Mouse (Mus musculus) R1 (cell line): ENCODE results near the gene Cdk2.
A peak's percentile ranks its signal among the peaks of the same experiment; 100 is the strongest.

Experiments
- DNase-seq: peaks from one replicate; pipeline ENCODE4 v3.0.0-alpha.2; 2018; ENCODE audit warnings: low read depth, low spot score

The Cdk2 gene

GRCm38 (mm10) chr10:128703895-128704294 is 936 bp downstream of the Cdk2 start, which contains the start of gene Pmel:
Pmel (plus strand) TSS chr10:128704195.
- DNase-seq: no peak

GRCm38 (mm10) chr10:128702328-128703007 is 2.4 kb downstream of the Cdk2 start:
- no peak for DNase-seq

DNA sequence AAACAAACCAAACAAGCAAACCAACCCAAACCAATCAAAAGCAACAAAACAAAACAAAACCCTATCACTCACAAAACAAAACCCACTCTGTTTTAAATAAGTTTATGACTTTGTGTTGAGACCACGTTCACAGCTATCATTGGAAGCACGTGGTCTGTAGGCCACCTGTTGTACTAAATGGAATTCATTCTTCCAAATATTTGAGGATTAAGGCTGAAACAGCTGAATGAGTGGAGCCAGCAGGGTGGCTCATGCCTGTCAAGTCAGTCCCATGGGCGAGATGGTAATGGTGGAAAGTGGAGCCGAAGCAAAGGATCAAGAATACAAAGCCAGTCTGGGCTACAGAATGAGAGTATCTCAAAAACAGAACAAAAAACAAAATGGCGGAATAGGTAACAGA is 4.1 kb downstream of the Cdk2 start:
- no peak for DNase-seq

DNA sequence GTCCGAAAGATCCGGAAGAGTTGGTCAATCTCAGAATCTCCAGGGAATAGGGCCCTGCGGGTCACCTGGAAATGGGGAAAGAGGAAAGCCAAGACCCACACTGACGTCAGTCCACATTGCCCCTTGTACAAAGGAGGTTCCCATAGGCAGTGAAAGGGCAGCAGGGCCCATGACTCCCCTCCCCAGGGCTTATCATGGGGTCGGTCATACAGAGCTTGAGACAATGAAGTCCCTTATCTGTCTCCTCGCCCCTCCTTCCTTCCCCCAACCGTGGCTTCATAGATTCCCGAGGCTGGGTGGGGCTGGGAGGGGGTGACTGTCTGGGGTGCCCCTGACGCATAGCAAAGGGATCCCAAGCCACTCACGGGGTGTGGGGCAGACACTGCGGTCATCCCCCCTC is 5.2 kb downstream of the Cdk2 start:
- no peak for DNase-seq

- DNase-seq: no peak
Measured at GRCm38 (mm10) chr10:128699006-128699405, 5.8 kb downstream of the Cdk2 start.

- peak; percentile 64 for DNase-seq
Measured at GRCm38 (mm10) chr10:128697072-128697725, 7.6 kb downstream of the Cdk2 start.

DNA sequence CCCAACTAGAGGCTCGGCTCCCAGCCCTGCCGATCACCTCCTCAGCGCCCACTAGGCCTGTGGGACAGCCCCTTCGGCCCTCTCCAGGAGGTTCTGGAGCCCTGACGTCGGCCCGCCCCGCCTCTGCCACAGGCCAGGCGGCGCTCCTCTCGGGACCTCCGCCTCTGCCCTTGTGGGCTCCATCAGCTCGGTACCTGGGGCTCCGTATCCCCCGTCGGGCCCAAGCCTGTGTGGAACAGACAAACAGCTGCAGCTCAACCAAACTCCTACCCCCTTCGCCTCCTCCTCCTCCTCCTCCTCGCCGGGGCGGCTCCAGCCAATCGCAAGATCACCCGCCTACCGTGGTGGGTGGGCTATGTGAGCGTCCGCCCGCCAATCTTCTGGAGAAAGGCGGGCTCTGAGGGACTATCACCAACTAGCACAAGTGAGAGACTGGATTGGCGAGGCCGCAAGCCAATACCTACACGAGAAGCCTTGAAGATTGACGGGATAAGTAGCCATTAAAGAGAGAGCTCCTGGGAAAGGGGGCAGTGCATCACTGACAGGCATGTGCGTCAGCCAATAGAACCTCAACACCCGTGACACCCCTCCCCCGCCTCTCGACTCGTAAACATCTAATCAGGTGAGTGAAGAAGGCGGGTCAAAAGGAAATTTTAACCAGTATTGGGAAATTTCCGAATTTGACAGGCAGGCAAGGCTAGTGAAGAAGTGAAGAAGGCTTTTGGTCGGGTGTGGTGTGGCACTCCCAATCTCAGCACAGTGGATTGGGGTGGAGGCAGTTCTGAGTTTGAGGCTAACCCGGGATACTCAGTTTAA is 8.6 kb downstream of the Cdk2 start, which contains the start of gene Rab5b:
Gene Rab5b (minus strand): TSS at position 273 of the 816 bp plus-strand sequence.
- peak; percentile 100 for DNase-seq

DNA sequence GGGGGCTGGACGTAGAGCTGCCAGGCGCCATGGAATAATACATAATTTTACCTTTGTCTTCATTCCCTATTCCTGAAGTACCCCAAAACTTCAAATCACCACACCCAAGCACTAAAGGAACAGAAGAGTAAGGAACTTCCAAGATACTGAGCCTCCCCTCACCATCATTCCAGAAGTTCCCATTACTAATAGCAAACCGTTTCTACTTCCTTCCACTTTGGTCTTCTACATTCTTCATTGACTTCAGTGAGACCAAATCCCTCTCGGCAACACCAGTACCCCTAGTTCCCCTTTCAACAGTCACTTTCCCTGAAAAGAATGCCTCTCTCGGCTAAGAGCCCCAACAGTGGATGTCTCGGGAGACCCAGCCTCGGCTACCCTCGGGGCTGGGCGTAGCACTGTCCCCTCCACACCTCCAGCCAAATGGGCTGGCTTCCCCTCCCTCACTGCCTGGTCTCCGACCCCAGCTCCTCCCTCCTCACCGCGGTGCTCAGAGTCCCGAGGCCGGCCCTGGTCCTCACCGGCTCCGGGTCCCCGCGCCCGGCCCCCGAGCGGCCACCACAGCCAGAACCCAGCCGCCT is 9.3 kb downstream of the Cdk2 start:
- no peak for DNase-seq

DNA sequence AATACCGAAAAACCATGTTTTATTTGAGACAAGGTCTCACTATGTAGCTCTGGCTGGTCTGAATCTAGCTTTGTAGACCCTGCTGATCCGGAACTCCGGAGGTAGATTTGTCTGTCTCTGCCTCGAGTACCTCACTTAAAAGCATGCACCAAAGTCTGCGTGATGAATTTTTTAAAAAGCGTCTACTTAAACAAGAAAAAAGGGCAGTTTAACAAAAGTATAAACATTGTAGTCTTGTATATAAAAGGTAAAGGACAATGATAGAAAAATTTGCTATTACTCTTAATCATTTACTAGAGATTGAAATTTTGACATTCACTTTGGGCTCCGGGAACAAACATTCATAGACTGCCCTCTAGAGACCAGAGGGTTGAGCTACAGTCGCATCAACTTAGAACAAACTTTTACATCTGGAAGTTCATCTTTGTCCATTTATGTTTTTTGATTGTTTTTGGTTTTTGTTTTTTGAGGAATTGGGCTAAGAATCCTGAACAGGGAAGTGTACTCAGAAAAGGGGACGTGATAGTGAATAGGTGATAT is 30.3 kb downstream of the Cdk2 start:
- DNase-seq: peak; percentile 51

DNA sequence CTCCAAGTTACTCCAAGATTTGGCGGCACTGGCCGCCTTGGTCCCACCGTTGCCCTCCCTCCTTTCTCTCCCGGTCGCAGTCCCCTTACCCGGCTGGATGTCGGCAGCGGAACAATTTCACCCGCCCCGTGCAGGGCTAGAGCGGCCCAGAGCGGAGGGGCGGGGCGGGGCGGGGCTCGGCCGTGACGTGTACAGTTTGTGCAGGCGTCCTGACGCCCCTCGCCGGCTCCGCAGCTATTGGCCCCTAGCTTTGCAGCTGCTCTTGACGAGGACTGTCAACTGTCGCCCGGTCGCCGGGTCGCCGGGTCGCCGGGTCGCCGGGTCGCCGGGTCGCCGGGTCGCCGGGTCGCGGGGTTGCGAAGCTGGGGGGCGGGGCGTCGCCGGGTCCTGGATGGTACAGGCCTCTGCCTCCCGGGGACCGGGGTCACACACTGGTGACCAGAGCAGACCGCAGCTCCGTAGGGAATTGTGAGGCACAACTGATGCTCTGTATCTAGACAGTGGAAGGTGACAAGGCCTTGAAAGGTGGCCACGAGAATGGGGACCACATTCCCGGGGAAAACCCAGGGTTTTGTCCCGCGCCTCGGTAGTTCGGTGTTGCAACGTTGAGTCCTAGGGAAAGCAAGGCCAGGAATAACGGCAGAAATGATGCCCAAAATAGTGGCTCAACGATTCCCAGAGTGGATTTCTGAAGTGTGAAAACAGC is 30.9 kb downstream of the Cdk2 start, which contains the start of gene Suox:
Gene Suox (minus strand): TSS at position 311 of the 706 bp plus-strand sequence.
- peak; percentile 87 for DNase-seq

- DNase-seq: no peak
Measured at GRCm38 (mm10) chr10:128671148-128671547, 33.7 kb downstream of the Cdk2 start.

DNA sequence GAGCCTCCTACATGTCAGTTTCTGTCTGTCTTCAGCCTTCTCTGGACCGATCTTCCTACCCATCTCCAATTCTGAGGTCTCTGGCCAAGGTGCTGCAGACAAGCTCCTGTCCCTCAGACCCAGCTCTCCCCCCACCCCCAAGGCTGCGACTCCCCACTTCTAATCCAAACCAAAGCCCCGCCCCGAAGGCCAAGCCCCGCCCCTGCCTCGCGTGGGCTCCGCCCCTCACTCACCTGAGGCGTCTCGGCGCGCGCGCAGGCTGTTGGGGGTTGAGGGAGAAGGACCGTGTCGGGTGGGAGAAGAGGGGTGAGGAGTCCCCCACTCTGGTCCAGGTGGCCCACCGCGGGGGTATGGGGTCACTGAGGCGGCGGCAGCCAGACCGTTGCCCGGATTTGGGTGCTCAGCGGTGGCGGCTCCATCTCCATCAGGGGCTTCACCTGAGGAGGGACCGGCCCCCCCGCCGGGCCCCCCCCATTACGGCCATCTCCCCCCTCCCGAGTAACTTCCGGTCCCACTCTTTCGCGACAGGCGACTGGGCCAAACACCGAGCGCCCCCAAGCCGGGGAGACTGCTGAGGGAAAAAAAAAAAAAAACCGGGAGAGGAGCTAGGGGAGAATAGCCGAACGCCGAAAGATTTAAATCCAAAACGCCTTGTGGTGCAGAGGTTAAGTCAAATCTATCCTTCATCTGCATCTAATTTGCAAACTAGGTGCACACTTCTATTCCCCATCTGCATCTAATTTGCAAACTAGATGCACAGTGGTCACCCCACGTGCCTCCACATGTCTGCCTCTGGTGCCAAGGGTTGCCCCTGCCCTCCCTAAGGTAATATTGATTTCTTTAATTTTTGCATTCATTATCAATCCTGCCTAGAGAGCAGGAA is 35.8 kb downstream of the Cdk2 start:
- DNase-seq: peak; percentile 88

- DNase-seq: no peak
Measured at GRCm38 (mm10) chr10:128665806-128666205, 39.0 kb downstream of the Cdk2 start.

- DNase-seq: no peak
Measured at GRCm38 (mm10) chr10:128665307-128665706, 39.5 kb downstream of the Cdk2 start.

DNA sequence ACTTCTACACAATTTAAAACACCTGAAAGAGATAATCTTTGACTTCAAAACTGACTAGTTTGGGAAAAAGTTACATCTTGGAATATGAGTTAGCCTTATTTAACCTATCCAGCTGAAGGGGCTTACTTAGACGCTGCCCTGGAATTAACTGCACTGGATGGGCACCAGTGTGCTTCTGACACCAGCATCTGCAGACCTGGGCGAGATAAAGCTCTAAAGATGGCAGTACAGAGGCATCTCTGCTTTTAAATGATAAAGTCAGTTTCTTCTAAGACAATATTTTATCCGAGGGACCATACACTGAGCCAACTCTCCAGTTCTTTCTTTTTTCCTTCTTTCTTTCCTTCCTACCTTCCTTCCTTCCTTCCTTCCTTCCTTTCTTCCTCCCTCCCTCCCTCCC is 40.0 kb downstream of the Cdk2 start:
- no peak for DNase-seq

GRCm38 (mm10) chr10:128663441-128664220 is 41.2 kb downstream of the Cdk2 start:
- DNase-seq: no peak

GRCm38 (mm10) chr10:128662465-128662864 is 42.4 kb downstream of the Cdk2 start:
- no peak for DNase-seq

- DNase-seq: no peak
Measured at GRCm38 (mm10) chr10:128659490-128659889, 45.3 kb downstream of the Cdk2 start.

GRCm38 (mm10) chr10:128657844-128658243 is 47.0 kb downstream of the Cdk2 start:
- DNase-seq: no peak
